Mouse (Mus musculus) brain, adult 2 months (tissue): ENCODE measurements around the gene Rassf5.
"Not testable (repeated sequence)": the region's sequence is repeated elsewhere in the genome, so short reads cannot be mapped to it uniquely, and the experiment has no call there.

Source experiments
- DNase-seq: peaks from one replicate; pipeline ENCODE4 v3.0.0; 2011; ENCODE audit warnings: low read depth, low spot score

Gene Rassf5

GRCm38 (mm10) chr1:131259632-131260308 is 14.7 kb upstream of the Rassf5 start:
- DNase-seq, result peak; percentile 53

- no peak for DNase-seq
Measured at GRCm38 (mm10) chr1:131257288-131257687, 12.2 kb upstream of the Rassf5 start.

GRCm38 (mm10) chr1:131252516-131253250 is 7.6 kb upstream of the Rassf5 start:
- DNase-seq, result not testable (repeated sequence)

GRCm38 (mm10) chr1:131246433-131247395 is 1.7 kb upstream of the Rassf5 start:
- DNase-seq, result peak; percentile 80

GRCm38 (mm10) chr1:131245926-131246325 is 868 bp upstream of the Rassf5 start:
- DNase-seq, result peak; percentile 73

GRCm38 (mm10) chr1:131244536-131245088 is 446 bp downstream of the Rassf5 start:
- peak; percentile 42 for DNase-seq

GRCm38 (mm10) chr1:131242956-131243355 is 2.1 kb downstream of the Rassf5 start:
- no peak for DNase-seq

- DNase-seq, result peak; percentile 62
Measured at GRCm38 (mm10) chr1:131239576-131240193, 5.4 kb downstream of the Rassf5 start.

- DNase-seq, result peak; percentile 78
Measured at GRCm38 (mm10) chr1:131238931-131239381, 6.1 kb downstream of the Rassf5 start.

GRCm38 (mm10) chr1:131236077-131236476 is 9.0 kb downstream of the Rassf5 start:
- DNase-seq, result no peak

GRCm38 (mm10) chr1:131233527-131233926 is 11.5 kb downstream of the Rassf5 start:
- DNase-seq, result no peak

GRCm38 (mm10) chr1:131228659-131229058 is 16.4 kb downstream of the Rassf5 start:
- DNase-seq, result no peak

GRCm38 (mm10) chr1:131228225-131228624 is 16.8 kb downstream of the Rassf5 start:
- peak; percentile 40 for DNase-seq

GRCm38 (mm10) chr1:131224848-131225471 is 20.1 kb downstream of the Rassf5 start:
- DNase-seq, result no peak

GRCm38 (mm10) chr1:131223345-131223744 is 21.7 kb downstream of the Rassf5 start:
- DNase-seq, result no peak

GRCm38 (mm10) chr1:131221822-131222590 is 23.1 kb downstream of the Rassf5 start:
- peak; percentile 47 for DNase-seq

- DNase-seq, result no peak
Measured at GRCm38 (mm10) chr1:131218933-131219332, 26.1 kb downstream of the Rassf5 start.

GRCm38 (mm10) chr1:131213361-131213760 is 31.7 kb downstream of the Rassf5 start:
- DNase-seq, result no peak

- DNase-seq, result no peak
Measured at GRCm38 (mm10) chr1:131212956-131213355, 32.1 kb downstream of the Rassf5 start.

- DNase-seq, result no peak
Measured at GRCm38 (mm10) chr1:131211655-131212054, 33.4 kb downstream of the Rassf5 start.
